Mouse (Mus musculus) midbrain, embryonic 11.5 days (tissue): ENCODE results near the gene Tmem132a. TPM values are rescaled to one million over a fixed set of nuclear protein-coding genes. Genes with fewer than 3 reads are reported as not detected.

Experiments used
- ATAC-seq: fragments of 200-750 bp; cut with Nextera tagmentation; 2 replicates; pipeline ENCODE4 v1.8.0; 2017; ENCODE audit warnings: moderate TSS enrichment, moderate library complexity; ENCODE audit not compliant: low FRiP score
- DNase-seq: peaks from one replicate; pipeline ENCODE4 v3.0.0; 2015; ENCODE audit warnings: low spot score; ENCODE audit errors: missing footprints
- H3K27ac ChIP-seq: fragments of 300-500 bp; sonication (generic); 2 replicates; pipeline ENCODE4 v1.5.1; 2014; ENCODE audit warnings: low read depth, low read length
- H3K27me3 ChIP-seq: fragments of 300-500 bp; sonication (generic); 2 replicates; pipeline ENCODE4 v1.6.1; 2014; ENCODE audit warnings: mild to moderate bottlenecking, low read length, moderate library complexity, mixed read lengths; ENCODE audit not compliant: control insufficient read depth, insufficient read depth
- H3K36me3 ChIP-seq: fragments of 300-500 bp; sonication (generic); 2 replicates; pipeline ENCODE4 v1.6.1; 2014; ENCODE audit warnings: mild to moderate bottlenecking, low read length, moderate library complexity, mixed read lengths; ENCODE audit not compliant: control insufficient read depth, insufficient read depth
- H3K4me1 ChIP-seq: fragments of 300-500 bp; sonication (generic); 2 replicates; pipeline ENCODE4 v1.6.1; 2014; ENCODE audit warnings: low read length; ENCODE audit not compliant: control insufficient read depth, insufficient read depth
- H3K4me2 ChIP-seq: fragments of 300-500 bp; sonication (generic); 2 replicates; pipeline ENCODE4 v1.6.1; 2014; ENCODE audit warnings: mild to moderate bottlenecking, moderate library complexity
- H3K4me3 ChIP-seq: fragments of 300-500 bp; sonication (generic); 2 replicates; pipeline ENCODE4 v1.5.1; 2014; ENCODE audit warnings: low read depth, low read length
- H3K9ac ChIP-seq: fragments of 300-500 bp; sonication (generic); 2 replicates; pipeline ENCODE4 v1.6.1; 2014; ENCODE audit warnings: low read length
- H3K9me3 ChIP-seq: fragments of 300-500 bp; sonication (generic); 2 replicates; pipeline ENCODE4 v1.6.1; 2016; ENCODE audit warnings: low read length; ENCODE audit not compliant: control insufficient read depth
- WGBS: fragments of 180-500 bp; shearing (Covaris S2); extraction: QIAGEN DNeasy Blood & Tissue Kit; methylation state at CpG from one replicate; pipeline ENCODE4 v1.1.7; 2014; 5-methylcytosine and 5-hydroxymethylcytosine counted together
- polyA plus RNA-seq: library from polyadenylated mRNA; unstranded; fragments of >200 nt; fragmentation: Nextera tagmentation; extraction: Ambion mirVana; gene quantifications from 2 replicates; pipeline ENCODE4 v1.2.1, GENCODE M21; 2014

Tmem132a gene
- polyA plus RNA-seq: 51.3 and 58.3 TPM in 2 replicates

- no peak for DNase-seq
- ATAC-seq: peak; percentile 53
- Histone ChIP-seq H3K27ac (peak within 1 kb of the TSS; percentile 93), H3K9me3 (no peaks in the 10 kb centered on the region), H3K36me3 (peaks cover 28% of the 10 kb centered on the region), H3K27me3 (no peaks in the 10 kb centered on the region), H3K4me1 (peaks cover 17% of the 10 kb centered on the region), H3K9ac (peak within 1 kb of the TSS; percentile 96), H3K4me3 (peak within 1 kb of the TSS; percentile 86), H3K4me2 (peak within 1 kb of the TSS; percentile 90)
- 6% methylated on average over 8 of the region's 8 CpGs for WGBS
Measured at GRCm38 (mm10) chr19:10869886-10870527, at the start of gene Tmem132a. TSS of gene Tmem132a (minus strand) at chr19:10869940.

- H3K4me2 ChIP-seq: no peak overlapping the region
- H3K27me3 ChIP-seq: no peaks in the 10 kb centered on the region
- no peaks in the 10 kb centered on the region for H3K9me3 ChIP-seq
- H3K4me3 ChIP-seq: no peak overlapping the region
- H3K9ac ChIP-seq: no peak overlapping the region
- WGBS: 86% methylated on average over 10 of the region's 10 CpGs
- ATAC-seq (no peak), DNase-seq (peak; percentile 80)
- no peaks in the 10 kb centered on the region for H3K4me1 ChIP-seq
- no peaks in the 10 kb centered on the region for H3K36me3 ChIP-seq
- no peak overlapping the region for H3K27ac ChIP-seq
Measured at GRCm38 (mm10) chr19:10918321-10918991, 48.7 kb upstream of the Tmem132a start.

GRCm38 (mm10) chr19:10916506-10916905 lies 46.8 kb upstream of the Tmem132a start:
- Histone ChIP-seq H3K9ac (no peak overlapping the region), H3K36me3 (no peaks in the 10 kb centered on the region), H3K27ac (no peak overlapping the region), H3K27me3 (no peaks in the 10 kb centered on the region), H3K4me1 (no peaks in the 10 kb centered on the region), H3K4me2 (no peak overlapping the region), H3K4me3 (no peak overlapping the region), H3K9me3 (no peaks in the 10 kb centered on the region)
- DNase-seq (no peak), ATAC-seq (no peak)
- 75% methylated on average over 5 of the region's 5 CpGs for WGBS

GRCm38 (mm10) chr19:10914870-10915269 lies 45.1 kb upstream of the Tmem132a start:
- Histone ChIP-seq H3K4me2 (no peak overlapping the region), H3K27ac (no peak overlapping the region), H3K9me3 (no peaks in the 10 kb centered on the region), H3K27me3 (no peaks in the 10 kb centered on the region), H3K4me3 (no peak overlapping the region), H3K36me3 (no peaks in the 10 kb centered on the region), H3K4me1 (no peaks in the 10 kb centered on the region), H3K9ac (no peak overlapping the region)
- DNase-seq (peak; percentile 73), ATAC-seq (no peak)
- WGBS: 81% methylated on average over 2 of the region's 2 CpGs

- no peak overlapping the region for H3K9ac ChIP-seq
- H3K4me1 ChIP-seq: no peaks in the 10 kb centered on the region
- no peaks in the 10 kb centered on the region for H3K36me3 ChIP-seq
- H3K9me3 ChIP-seq: no peaks in the 10 kb centered on the region
- ATAC-seq (no peak), DNase-seq (peak; percentile 4)
- H3K27me3 ChIP-seq: no peaks in the 10 kb centered on the region
- WGBS: 78% methylated on average over 7 of the region's 7 CpGs
- no peak overlapping the region for H3K4me2 ChIP-seq
- no peak overlapping the region for H3K27ac ChIP-seq
- H3K4me3 ChIP-seq: no peak overlapping the region
Measured at GRCm38 (mm10) chr19:10914291-10914690, 44.6 kb upstream of the Tmem132a start.

GRCm38 (mm10) chr19:10909087-10909721 lies 39.5 kb upstream of the Tmem132a start:
- no peak overlapping the region for H3K4me3 ChIP-seq
- H3K4me1 ChIP-seq: no peaks in the 10 kb centered on the region
- no peaks in the 10 kb centered on the region for H3K27me3 ChIP-seq
- ATAC-seq: no peak
- peaks cover 9% of the 10 kb centered on the region for H3K36me3 ChIP-seq
- H3K4me2 ChIP-seq: no peak overlapping the region
- WGBS: 87% methylated on average over 6 of the region's 6 CpGs
- H3K27ac ChIP-seq: no peak overlapping the region
- H3K9ac ChIP-seq: no peak overlapping the region
- peak; percentile 86 for DNase-seq
- no peaks in the 10 kb centered on the region for H3K9me3 ChIP-seq

- DNase-seq: peak; percentile 93
- ATAC-seq: 0 out of 2 replicates have a peak, but pooled peaks have one; percentile 30
Measured at GRCm38 (mm10) chr19:10907891-10908290, 38.2 kb upstream of the Tmem132a start.

GRCm38 (mm10) chr19:10905728-10906000 lies 35.9 kb upstream of the Tmem132a start:
- Histone ChIP-seq H3K27ac (no peak overlapping the region), H3K4me1 (no peaks in the 10 kb centered on the region), H3K9me3 (no peaks in the 10 kb centered on the region), H3K27me3 (no peaks in the 10 kb centered on the region), H3K4me3 (no peak overlapping the region), H3K36me3 (peaks cover 32% of the 10 kb centered on the region), H3K9ac (no peak overlapping the region), H3K4me2 (no peak overlapping the region)
- ATAC-seq (no peak), DNase-seq (no peak)
- WGBS: 85% methylated on average over 5 of the region's 5 CpGs

More at GRCm38 (mm10) chr19:10907891-10908290, 38.2 kb upstream of the Tmem132a start:
- Histone ChIP-seq H3K27me3 (no peaks in the 10 kb centered on the region), H3K9me3 (no peaks in the 10 kb centered on the region), H3K27ac (no peak overlapping the region), H3K4me2 (no peak overlapping the region), H3K9ac (no peak overlapping the region), H3K36me3 (peaks cover 19% of the 10 kb centered on the region), H3K4me1 (no peaks in the 10 kb centered on the region), H3K4me3 (no peak overlapping the region)
- WGBS: 57% methylated on average over 3 of the region's 3 CpGs
